Mouse (Mus musculus) thymus, postnatal 4 days (tissue): ENCODE results near the gene Mex3d.

Experiments used
- DNase-seq: peaks from one replicate; pipeline ENCODE4 v3.0.0; 2021

The Mex3d gene

DNA sequence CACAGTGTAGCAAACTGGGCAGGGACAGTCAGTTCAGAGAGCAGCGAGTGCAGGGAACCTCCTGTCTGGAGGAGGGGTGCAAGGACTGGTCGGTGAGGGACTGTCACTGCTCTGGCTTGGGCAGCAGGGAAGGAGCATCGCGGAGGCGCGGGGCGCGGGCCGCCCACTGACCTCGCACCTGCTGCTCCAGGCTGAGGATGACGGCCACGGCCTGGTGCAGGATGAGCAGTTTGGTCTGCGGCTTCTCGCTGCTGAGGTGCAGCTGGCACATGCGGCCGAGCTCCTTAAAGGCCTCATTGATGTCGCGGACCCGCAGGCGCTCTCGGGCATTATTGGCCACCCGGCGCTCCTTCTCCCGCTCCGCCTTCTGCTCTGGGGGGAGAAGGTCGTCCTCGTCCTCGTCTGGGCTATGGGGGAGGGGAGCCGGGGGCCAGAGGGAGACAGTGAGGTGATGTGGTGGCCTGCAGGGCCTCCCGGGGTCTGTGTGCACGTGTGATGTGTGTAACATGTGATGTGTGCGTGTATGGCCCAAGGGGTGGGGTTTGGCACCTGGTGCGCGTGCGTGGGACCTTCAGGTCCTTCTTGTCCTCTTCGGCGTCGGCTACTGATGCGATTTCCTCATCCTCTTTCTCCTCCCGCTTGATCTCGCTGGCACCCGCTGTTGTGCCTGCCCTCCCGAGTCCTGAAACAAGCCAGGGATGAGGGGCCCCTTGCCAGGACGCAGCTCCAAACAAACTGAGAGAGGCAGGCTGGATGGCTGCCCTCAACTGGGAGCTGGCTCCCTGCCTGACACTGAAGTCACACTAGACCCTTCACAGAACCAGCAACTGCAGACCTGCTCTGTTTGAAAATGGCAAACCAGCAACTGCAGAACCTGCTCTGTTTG lies 25.4 kb upstream of the Mex3d start:
- no peak for DNase-seq

DNA sequence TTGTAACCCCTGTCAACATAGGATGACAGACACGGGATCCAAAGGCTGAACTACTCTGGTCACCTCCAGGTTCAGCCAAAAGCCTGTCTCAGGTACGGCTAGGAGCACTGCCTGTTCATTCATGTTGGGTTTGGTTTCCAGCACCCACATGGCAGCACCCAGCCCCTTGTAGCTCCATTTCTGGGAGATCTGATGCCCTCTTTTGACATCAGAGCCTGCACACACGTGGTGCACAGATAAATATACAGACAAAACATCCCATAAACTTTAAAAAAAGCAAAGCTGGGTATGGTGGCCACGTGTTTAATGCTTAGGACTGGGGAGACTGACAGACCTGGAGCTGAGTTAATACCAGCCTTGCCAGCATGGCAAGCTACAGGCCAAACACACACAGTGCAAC lies 20.5 kb upstream of the Mex3d start:
- no peak for DNase-seq

DNA sequence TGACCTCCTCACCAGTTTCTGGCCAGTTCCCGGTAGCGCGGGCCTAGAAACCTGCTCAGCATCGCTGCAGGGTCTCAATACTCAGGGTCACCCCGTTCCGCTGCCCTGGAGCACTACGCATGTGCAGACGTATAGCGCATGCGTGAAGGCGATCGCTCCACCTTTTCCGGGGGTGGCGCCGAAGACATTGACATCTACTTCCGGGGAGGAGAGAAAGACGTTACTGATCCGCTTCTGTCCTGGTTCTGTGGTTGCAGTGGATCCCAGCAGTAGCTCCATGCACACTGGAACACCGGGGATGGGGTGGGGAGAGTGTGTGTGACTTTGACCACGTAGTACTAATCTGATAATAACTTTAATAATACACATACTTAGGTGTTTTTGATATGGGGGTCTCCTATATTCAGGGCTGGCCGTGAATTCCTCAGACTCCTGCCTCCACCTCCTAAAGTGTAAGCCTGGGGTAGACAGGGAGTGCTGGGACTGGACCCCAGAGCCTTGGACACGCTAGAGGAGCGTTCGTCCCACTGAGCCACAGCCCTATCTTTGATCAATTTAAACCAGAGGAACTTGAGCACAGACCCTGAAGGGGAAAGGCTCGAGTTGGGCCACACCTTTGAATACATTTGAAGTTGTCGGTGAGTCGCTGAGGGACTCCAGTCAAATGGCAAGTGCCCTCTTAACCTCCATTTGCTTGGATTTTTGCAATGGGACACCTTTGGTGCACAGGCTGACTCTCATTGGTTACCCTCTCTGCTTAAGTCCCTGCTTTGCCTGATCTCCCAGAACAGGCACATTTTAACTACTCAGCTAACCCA lies 19.4 kb upstream of the Mex3d start, which contains the start of gene Uqcr11:
Gene Uqcr11, minus strand, starts transcription at position 147 of the 818 bp plus-strand sequence.
- peak; percentile 91 for DNase-seq

DNA sequence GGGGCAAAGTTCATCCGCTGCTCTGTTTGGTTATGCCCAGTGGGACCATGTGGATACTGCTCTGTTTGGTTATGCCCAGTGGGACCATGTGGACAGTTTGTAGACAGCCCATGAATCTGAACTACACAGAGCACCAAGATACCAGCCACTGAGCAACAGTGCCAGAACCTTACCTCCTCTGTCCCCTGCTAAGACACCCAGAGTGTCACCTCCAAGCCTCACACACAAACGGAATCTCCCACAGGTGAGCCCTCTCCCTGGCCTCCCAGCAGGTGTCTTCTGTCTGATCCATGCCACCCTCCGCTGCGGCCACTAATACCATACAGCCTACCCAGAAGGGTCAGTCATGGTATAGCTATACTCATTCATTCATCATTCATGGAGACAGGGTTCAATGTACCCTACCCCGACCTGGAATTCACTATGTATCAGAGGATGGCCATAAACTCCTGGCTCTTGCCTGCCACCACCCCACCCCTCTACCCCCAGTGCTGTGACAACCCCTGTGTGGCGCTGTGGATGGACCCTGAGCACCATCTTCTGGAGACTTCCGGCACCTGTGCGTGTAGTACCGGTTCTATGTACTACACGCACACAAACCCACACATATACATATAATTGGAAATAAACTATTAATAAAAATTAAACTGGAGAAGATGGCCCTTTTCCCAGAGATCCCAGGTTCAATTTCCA lies 18.2 kb upstream of the Mex3d start:
- peak; percentile 65 for DNase-seq

DNA sequence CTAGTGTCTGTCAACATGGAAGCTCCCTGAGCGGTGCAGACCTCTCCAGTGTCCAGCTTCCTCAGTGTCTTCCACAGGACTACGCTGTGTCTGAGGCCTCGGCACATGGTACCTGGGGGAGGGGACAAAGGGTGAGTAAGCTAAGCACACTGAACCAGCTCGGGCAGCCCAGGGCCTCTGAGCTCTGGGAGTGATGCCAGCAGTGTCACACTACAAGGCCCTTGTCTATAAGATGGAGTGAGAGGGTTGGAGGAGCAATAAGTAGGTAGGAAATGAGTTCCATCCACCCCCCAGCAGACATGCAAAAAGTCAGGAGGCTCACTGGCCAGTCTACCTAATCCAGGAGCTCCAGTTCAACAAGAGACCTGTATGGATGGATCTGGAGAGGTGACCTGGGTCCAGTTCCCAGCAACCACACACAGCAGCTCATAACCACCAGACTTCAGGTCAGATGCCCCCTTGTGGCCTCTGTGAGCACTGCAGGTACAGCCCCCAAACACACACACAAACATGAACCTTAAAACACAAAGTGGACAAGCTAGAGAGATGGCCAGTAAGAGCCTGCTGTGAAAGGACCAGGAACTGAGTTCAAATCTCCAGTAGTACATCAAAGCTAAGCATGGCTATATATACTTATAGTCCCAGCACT lies 15.7 kb upstream of the Mex3d start:
- DNase-seq, result peak; percentile 65

DNA sequence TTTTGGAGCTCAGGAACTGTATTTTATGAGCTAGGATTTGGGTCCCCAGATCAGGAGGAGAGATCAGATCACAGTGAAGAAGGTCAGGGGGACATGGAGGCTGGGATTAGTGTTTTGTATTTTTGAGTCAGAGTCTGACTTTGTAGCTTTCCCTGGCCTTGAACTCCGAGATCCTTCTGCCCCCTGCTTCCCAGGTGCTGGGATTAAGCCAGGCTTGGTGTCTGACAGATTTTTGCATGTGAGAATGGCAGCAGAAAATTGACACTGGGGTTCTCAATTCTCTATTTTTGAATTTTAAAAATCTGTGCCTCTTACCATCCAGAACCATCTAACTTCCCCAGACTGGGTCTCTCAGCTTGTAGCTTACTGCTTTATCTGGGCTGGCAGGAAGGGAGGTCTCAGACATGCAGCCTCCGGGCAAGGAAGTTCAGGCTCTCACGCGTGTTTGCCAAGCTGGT lies 13.3 kb upstream of the Mex3d start:
- DNase-seq, result no peak

DNA sequence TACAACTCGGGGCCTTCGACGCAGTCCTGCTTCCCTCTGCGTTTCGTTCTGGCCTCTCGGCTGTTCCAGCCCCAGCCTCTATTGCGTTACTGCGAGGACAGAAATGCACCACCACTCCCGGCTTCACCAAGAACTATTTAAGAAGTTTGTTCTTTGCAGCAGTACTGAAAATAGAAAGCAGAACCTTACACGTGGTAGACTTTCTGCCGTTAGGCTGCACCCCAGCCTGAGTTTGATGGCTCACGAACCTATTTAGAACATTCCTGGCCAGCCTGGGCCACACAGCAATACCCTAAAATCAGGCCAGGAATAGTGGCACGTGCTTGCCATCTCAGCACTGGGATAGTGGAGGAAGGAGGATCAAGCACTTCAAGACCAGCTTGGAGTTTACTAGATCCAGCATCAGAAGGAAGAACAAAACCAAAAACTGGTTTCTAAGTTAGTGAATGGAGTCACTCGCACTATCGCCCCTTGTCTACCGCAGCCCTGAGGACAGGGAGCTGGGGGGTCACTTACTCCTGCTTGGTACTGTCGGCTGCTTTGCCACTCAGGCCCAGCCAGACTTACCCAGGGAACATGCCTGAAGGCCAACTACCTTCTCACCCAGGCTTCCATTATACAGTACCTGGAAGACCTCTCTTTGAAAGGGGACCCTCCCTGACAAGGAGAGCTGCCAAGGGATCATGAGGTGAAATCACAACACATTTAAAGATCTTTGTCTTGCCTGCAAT lies 12.7 kb upstream of the Mex3d start:
- no peak for DNase-seq

DNA sequence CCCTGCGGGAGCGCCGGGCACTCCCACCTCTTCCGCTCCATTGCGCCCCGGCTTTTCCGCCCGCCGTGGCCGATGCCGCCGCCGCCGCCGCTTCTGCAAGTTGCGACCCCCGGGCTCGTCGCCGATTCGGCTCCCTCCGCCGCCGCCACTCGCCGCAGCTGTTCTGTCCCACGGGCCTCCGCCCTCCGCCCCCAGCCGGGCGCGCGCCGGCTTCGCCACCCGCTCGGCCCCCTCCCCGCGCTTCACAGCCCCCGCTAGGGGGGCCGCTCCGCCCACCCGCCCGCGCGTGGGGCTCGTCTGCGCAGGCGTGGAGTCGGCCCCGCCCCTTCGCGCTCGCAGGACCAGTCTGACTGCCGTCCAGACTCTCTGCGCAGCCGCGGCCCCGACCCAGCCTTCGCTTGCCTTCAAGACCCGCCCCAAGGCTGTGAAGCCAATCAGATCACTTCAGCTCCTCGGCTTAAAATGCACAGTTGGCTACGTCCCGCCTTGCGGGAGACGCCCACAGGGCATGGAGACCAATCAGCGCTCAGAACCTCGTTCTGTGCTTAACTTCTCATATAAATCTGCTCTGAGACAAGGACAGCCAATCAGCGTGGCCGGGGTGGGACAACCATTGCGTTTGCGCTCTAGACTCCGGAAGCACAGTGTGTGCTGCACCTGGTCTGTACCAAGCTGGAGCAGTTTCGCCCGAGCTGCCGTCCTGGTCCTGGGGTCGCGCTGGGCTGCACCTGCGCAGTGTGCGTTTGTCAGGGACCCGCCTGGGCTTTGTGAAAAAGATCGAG lies 11.9 kb upstream of the Mex3d start, which contains the start of gene Mbd3:
Gene Mbd3, minus strand, starts transcription at position 360 of the 782 bp plus-strand sequence.
- DNase-seq, result peak; percentile 100

DNA sequence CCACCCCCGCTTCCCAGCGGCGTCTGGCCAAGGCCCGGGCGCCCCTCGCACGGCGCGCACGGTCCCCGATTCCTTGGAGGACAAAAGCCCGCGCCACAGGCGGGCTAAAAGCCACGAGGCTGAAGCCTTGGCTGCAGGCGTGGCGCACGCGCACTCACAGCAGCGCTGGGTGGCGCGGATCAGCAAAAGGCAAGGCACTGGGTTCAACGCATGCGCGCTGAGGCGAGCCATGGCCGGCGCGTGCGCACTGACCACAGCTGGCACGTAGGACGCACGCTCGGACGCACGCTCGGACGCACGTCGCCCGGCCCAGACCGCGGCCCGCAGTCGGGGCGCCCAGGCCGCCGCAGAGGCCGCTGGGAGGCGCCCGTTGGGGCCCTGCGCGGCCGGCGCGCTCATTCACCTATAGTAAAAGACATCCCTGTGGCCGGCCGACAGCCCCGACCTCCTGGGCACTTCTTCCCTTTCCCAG lies 11.3 kb upstream of the Mex3d start:
- peak; percentile 98 for DNase-seq

DNA sequence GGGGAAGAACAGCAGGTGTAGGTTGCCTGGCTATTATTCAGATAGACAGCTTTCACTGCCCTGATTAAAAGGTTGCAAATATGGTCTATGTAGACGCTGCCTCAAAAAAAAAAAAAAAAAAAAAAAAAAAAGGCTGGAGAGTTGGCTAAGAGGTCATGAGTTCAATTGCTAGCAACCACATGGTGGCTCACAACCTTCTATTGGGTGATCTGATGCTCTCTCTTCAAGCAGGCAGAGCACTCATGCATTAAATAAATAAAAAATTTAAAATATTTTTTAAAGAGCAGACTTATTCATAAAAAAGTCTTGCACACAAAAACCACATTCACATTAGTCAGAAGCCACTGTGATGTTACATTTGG lies 10.7 kb upstream of the Mex3d start:
- DNase-seq, result no peak

DNA sequence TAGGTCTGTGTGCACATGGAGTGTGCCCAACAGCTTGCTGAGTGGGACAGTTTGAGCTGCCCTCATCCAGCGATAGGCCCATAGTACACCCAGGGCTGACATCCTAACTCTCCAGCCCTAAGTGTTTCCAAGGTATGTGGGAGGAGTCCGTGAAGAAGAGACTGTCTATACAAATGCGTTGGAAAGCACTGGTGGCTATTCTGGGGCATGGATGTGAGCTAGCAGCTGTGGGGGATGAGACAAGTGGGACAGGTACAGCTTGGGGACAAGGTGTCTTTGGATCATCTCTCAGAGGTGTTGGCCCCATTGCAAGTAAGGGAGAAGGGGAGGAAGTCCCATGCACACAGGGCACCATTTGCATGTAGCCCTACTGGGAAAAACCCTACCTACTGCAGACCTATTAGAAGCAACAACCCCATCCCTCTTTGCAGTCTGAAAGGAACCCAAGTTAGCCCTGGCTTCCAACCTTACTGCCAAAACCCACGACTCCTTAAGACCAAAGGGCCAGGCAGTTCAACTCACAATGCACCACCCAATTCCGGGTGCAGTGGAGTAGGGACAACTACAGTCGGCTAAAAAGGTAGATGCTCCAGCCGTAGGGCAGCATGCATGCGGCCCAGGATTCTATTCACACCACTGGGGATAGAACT lies 10.2 kb upstream of the Mex3d start:
- no peak for DNase-seq

DNA sequence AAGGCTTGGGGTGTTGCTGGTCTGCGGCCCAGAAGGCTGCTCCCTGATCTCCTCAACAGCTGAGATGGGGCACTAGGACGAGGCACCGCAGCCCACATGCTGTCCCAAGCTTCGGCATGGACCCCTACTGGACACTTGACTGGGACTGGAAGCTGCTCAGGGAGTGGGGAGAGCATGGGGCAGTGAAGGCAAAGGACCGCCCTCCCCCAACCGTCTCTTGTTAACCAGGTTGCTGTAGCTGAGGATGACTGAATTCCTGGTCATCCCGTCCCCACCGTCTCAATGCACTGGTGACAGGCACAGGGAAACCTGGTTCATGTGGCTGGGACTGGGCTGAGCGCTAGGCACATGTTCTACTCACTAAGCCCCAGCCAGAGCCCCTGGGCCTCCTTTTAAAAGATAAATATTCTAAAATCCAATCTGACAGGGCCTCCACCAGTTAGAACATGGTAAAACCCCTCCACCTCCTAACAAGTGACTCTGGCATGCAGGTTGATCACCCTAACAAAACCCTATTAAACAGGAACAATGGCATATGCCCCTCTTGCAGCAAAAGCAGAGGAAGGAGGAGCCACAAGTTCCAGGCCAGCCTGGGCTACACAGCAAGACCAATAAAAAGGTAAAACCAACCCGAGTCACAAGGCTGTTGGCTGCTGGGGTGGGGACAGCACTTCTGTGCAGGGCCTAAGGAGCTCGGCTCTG lies 9.5 kb upstream of the Mex3d start:
- no peak for DNase-seq

DNA sequence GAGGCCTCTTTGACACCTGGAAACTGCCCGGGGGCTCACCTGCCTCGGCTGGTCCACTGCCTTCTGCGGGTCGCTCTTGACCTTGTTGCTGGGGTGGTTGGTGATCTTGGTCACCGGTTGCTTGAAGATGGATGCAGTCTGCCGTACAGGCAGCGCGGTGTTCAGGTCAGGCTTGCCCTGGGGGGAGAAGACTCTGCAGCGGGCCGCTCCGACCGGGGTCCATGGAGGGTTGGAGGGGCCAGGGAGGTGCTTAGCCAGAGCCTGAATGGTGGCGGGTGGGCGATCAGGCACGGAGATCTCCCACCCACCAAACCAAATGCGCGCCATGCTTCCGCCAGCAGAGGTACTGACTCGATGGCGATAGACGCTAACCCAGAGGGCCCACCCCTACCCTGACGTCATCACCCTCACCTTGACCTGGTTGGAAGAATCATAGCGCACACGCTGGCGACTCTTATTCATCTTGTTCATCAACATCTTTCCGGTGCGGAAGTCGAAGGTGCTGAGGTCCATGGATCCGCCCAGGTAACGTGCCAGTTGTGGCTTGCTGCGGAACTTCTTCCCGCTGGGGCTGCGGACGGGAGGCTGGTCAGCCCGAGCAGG lies 7.7 kb upstream of the Mex3d start:
- DNase-seq, result no peak

DNA sequence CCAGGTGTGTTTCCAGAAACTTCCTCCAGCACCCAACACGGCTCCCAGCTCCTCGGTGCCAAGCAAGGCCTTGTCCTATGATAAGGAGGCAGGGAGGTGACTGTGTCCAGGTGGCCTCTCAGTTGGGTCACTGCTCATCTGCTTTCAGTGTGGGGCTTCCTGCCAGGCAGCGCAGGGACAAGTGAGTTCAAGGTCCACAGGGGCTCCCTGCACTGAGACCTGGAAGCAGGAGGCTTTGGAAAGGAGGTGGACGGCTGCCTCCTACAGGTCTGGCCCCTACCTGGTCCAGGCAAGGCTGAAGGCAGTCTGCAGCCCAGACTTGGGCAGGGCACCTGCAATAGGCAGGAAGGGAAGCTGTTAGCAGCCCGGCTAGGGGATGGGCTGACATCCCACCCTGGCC lies 5.2 kb upstream of the Mex3d start:
- no peak for DNase-seq

DNA sequence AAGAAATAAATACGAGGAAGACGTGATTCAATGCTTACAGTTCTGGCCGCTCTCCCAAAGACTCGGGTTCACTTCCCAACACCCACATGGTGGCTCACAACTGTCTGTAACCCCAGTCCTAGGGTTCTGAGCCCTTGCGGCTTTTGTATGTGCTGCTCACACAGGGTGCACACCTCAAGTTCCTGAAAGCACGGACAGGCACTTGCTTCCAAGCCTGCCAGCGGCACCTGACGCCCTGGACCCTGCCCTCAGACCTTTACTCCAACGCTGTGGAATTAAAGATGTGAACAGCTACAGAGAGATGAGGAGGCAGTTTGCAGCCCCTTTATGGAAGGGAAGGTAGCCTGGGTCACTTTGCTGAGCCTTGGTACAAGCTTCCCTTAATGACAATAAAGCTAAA lies 3.2 kb upstream of the Mex3d start:
- no peak for DNase-seq

DNA sequence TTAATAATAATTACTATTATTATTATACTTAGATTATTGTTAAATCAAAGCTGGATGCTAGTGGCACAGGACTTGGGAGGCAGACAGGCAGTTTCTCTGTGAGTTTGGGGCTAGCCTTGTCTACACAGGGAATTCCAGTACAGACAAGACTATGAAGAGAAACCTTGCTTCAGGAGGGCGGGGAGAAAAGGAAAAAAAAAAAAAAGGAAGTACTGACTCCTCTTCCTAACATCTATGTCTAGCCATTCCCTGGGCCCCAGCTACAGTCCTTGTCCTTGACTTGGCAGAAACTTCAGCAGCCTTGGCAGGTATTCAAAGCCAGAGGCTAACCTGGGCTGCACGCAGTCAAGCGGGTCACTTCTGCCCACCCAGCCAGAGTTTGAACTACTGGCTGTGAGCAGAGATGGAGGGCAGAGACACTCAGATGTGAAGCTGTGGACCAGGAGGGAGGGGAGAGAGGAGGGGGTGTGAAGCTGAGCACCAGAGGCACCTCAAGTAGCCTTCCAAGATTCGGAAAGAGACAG lies 1.8 kb upstream of the Mex3d start:
- DNase-seq, result no peak

DNA sequence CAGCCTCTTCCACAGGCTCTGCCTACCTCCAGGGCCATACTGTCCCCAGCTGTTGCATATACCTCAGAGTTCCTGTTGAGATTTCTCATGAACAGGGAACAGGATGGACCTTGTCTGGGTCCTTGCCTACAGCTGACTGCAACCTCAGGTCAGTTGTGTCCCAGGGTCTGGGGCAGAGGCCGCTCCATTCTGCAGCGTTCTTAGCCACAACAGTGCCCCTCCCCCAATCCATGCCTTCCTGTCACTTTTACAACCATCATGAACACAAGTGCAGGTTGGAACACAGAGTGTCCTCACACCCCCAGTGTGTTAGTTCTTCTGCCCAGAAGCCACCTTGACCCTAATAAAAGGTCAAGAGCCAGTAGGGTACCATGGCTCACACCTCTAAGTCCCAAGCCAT lies 1.3 kb upstream of the Mex3d start:
- DNase-seq, result no peak

DNA sequence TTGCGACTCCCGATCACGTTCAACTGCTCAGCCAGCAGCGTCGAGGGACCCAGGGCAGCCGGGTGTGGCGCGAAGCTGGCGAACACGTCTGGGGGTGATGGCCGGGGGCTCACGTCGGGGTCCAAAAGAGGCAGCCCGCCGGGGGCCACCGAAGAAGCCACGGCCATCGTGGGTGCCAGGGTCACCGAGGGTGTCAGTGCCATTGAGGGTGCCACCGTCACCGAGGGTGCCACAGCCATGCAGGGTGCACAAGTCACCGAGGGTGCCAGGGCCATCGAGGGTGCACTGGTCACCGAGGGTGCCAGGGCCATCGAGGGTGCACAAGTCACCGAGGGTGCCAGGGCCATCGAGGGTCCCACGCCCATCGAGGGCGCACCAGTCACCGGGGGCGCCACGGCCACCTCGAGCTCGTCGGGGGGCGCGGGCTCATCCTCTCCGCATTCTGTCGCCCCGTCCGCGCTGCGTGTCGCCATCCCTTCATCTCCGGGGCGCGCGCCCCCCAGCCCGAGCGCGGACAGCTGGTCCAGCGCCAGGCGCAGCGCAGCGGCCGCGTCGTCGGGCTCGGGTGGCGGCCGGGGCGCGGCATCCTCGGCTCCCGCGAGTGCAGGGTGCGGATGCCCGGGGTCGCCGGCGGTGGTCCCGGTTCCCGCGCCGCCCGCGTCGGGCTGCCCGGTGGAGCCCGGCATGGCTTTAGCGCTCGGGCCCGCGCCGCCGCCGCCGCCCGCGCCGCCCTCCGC lies 556 bp downstream of the Mex3d start:
- peak; percentile 60 for DNase-seq
